In genomic region chr15:27925004-27925635, GRCm38 (mm10) we compare ENCODE assay signal across 9 mouse cellular contexts.
DNase-seq lines count a peak whose midpoint lies in the region; ATAC-seq and TF ChIP-seq lines count a peak whose summit lies in the region.
"Had no signal": no experiment of that assay in that cellular context is flagged by ENCODE, and none has a peak within 500 bp of the region (broad histone marks: within the 10 kb centered on the region; RNA-seq: fewer than 3 reads in every experiment).

No protein-coding gene starts in this region.

- H3K27me3 ChIP-seq in embryonic facial prominence, embryonic 12.5 days = no peaks in the 10 kb centered on the region
- no peaks in the 10 kb centered on the region for H3K27me3 ChIP-seq in embryonic facial prominence, embryonic 10.5 days (replicated peaks; ENCODE audit: low read depth, poor library complexity, severe bottlenecking)
- H3K27me3 ChIP-seq in kidney, embryonic 16.5 days (ENCODE audit: insufficient read depth, low read length) = no peaks in the 10 kb centered on the region
- no peaks in the 10 kb centered on the region for H3K27me3 ChIP-seq in forebrain, embryonic 15.5 days
- H3K27me3 ChIP-seq in midbrain, embryonic 16.5 days (ENCODE audit: control insufficient read depth, insufficient read depth, low read depth, low read length) = no peaks in the 10 kb centered on the region
- H3K27me3 ChIP-seq in intestine, postnatal 0 days (replicated peaks; ENCODE audit: control insufficient read depth, insufficient read depth, low read length) = no peaks in the 10 kb centered on the region
- H3K27me3 ChIP-seq: limb, embryonic 12.5 days had no signal

- H3K4me1 ChIP-seq in embryonic facial prominence, embryonic 12.5 days = peaks cover 66% of the 10 kb centered on the region
- H3K4me1 ChIP-seq in embryonic facial prominence, embryonic 10.5 days = peaks cover 76% of the 10 kb centered on the region
- peaks cover 57% of the 10 kb centered on the region for H3K4me1 ChIP-seq in kidney, embryonic 16.5 days (ENCODE audit: insufficient read depth, low read length)
- peaks cover 47% of the 10 kb centered on the region for H3K4me1 ChIP-seq in forebrain, embryonic 15.5 days
- peaks cover 42% of the 10 kb centered on the region for H3K4me1 ChIP-seq in midbrain, embryonic 16.5 days (ENCODE audit: control insufficient read depth, insufficient read depth, low read length)
- H3K4me1 ChIP-seq in intestine, postnatal 0 days (replicated peaks; ENCODE audit: control insufficient read depth, insufficient read depth, low read length) = peaks cover 10% of the 10 kb centered on the region; the same call in 1 of the 2 replicates

- no peak for DNase-seq in embryonic facial prominence, embryonic 10.5 days (ENCODE audit: low spot score)
- DNase-seq in kidney, adult 11 months = no peak
- no peak for DNase-seq in yolk sac, embryonic 10.5 days (ENCODE audit: low spot score)

- H3K4me3 ChIP-seq in embryonic facial prominence, embryonic 12.5 days = no peak overlapping the region
- no peak overlapping the region for H3K4me3 ChIP-seq in embryonic facial prominence, embryonic 10.5 days
- no peak overlapping the region for H3K4me3 ChIP-seq in kidney, embryonic 16.5 days (ENCODE audit: low read length)
- no peak overlapping the region for H3K4me3 ChIP-seq in forebrain, embryonic 15.5 days
- no peak overlapping the region for H3K4me3 ChIP-seq in midbrain, embryonic 16.5 days (ENCODE audit: low read depth, low read length)
- H3K4me3 ChIP-seq in intestine, postnatal 0 days (ENCODE audit: low read depth, low read length) = no peak overlapping the region
- H3K4me3 ChIP-seq: limb, embryonic 12.5 days had no signal

- no peak overlapping the region for H3K9ac ChIP-seq in embryonic facial prominence, embryonic 12.5 days
- H3K9ac ChIP-seq in kidney, embryonic 16.5 days (replicated peaks; ENCODE audit: low read length) = no peak overlapping the region
- 0 out of 2 replicates have a peak overlapping the region, but pooled peaks have one; percentile 9 for H3K9ac ChIP-seq in forebrain, embryonic 15.5 days (replicated peaks)
- H3K9ac ChIP-seq in midbrain, embryonic 16.5 days (ENCODE audit: low read depth, low read length) = peak overlapping the region; percentile 25; the same call in 1 of the 2 replicates
- no peak overlapping the region for H3K9ac ChIP-seq in intestine, postnatal 0 days (ENCODE audit: low read depth, low read length)
- H3K9ac ChIP-seq: limb, embryonic 12.5 days had no signal

- ATAC-seq in embryonic facial prominence, embryonic 12.5 days (ENCODE audit: insufficient number of reproducible peaks, insufficient read depth, low FRiP score, low TSS enrichment) = no peak
- ATAC-seq in kidney, embryonic 16.5 days (ENCODE audit: low FRiP score, low TSS enrichment) = no peak
- ATAC-seq in forebrain, embryonic 15.5 days (replicated peaks) = no peak
- ATAC-seq in midbrain, embryonic 16.5 days = no peak
- no peak for ATAC-seq in intestine, postnatal 0 days

- H3K4me2 ChIP-seq in embryonic facial prominence, embryonic 12.5 days (replicated peaks) = no peak overlapping the region
- no peak overlapping the region for H3K4me2 ChIP-seq in kidney, embryonic 16.5 days (replicated peaks; ENCODE audit: low read depth, low read length)
- no peak overlapping the region; the same call in 1 of the 2 replicates for H3K4me2 ChIP-seq in forebrain, embryonic 15.5 days (replicated peaks)
- H3K4me2 ChIP-seq in midbrain, embryonic 16.5 days (ENCODE audit: low read length) = peak overlapping the region; percentile 16
- no peak overlapping the region for H3K4me2 ChIP-seq in intestine, postnatal 0 days (replicated peaks; ENCODE audit: low read depth)

- TF ChIP-seq CTCF in intestine, postnatal 0 days (IDR thresholded peaks at IDR 0.05; ENCODE audit: low read depth) = no peak

- WGBS in embryonic facial prominence, embryonic 12.5 days = 26% methylated on average over 15 of the region's 15 CpGs
- 38% methylated on average over 15 of the region's 15 CpGs for WGBS in embryonic facial prominence, embryonic 10.5 days
- WGBS in kidney, embryonic 16.5 days = 29% methylated on average over 15 of the region's 15 CpGs
- WGBS in forebrain, embryonic 15.5 days = 36% methylated on average over 15 of the region's 15 CpGs
- 21% methylated on average over 15 of the region's 15 CpGs for WGBS in midbrain, embryonic 16.5 days
- WGBS in intestine, postnatal 0 days = 56% methylated on average over 15 of the region's 15 CpGs

- no peaks in the 10 kb centered on the region for H3K9me3 ChIP-seq in embryonic facial prominence, embryonic 12.5 days
- H3K9me3 ChIP-seq in embryonic facial prominence, embryonic 10.5 days = no peaks in the 10 kb centered on the region
- H3K9me3 ChIP-seq in kidney, embryonic 16.5 days (ENCODE audit: low read length) = no peaks in the 10 kb centered on the region
- H3K9me3 ChIP-seq in forebrain, embryonic 15.5 days = no peaks in the 10 kb centered on the region
- no peaks in the 10 kb centered on the region for H3K9me3 ChIP-seq in midbrain, embryonic 16.5 days (replicated peaks; ENCODE audit: control insufficient read depth, low read length, poor library complexity, severe bottlenecking)
- H3K9me3 ChIP-seq in intestine, postnatal 0 days (ENCODE audit: control insufficient read depth) = no peaks in the 10 kb centered on the region
- H3K9me3 ChIP-seq: limb, embryonic 12.5 days had no signal

- H3K27ac ChIP-seq in embryonic facial prominence, embryonic 12.5 days = 0 out of 2 replicates have a peak overlapping the region, but pooled peaks have one; percentile 7
- no peak overlapping the region for H3K27ac ChIP-seq in embryonic facial prominence, embryonic 10.5 days (replicated peaks)
- 0 out of 2 replicates have a peak overlapping the region, but pooled peaks have one; percentile 19 for H3K27ac ChIP-seq in kidney, embryonic 16.5 days (ENCODE audit: low read length)
- H3K27ac ChIP-seq in forebrain, embryonic 15.5 days (replicated peaks) = peak overlapping the region; percentile 62
- peak overlapping the region; percentile 57 for H3K27ac ChIP-seq in midbrain, embryonic 16.5 days (ENCODE audit: low read length)
- H3K27ac ChIP-seq in intestine, postnatal 0 days (ENCODE audit: low read depth, low read length) = no peak overlapping the region
- H3K27ac ChIP-seq: limb, embryonic 12.5 days had no signal

- no peaks in the 10 kb centered on the region for H3K36me3 ChIP-seq in embryonic facial prominence, embryonic 12.5 days
- H3K36me3 ChIP-seq in embryonic facial prominence, embryonic 10.5 days (replicated peaks) = no peaks in the 10 kb centered on the region
- H3K36me3 ChIP-seq in kidney, embryonic 16.5 days (ENCODE audit: insufficient read depth, low read length) = no peaks in the 10 kb centered on the region
- no peaks in the 10 kb centered on the region for H3K36me3 ChIP-seq in forebrain, embryonic 15.5 days
- no peaks in the 10 kb centered on the region for H3K36me3 ChIP-seq in midbrain, embryonic 16.5 days (ENCODE audit: control insufficient read depth, insufficient read depth, low read length)
- H3K36me3 ChIP-seq in intestine, postnatal 0 days (ENCODE audit: control insufficient read depth, insufficient read depth) = no peaks in the 10 kb centered on the region
- H3K36me3 ChIP-seq: limb, embryonic 12.5 days had no signal

Comparison
In these comparisons a context has a peak if more than half of its experiments do, and no peak if none do; other contexts are left out.
1. H3K27ac ChIP-seq: peak in embryonic facial prominence, embryonic 12.5 days (single experiment), kidney, embryonic 16.5 days (single experiment), forebrain, embryonic 15.5 days (single experiment) and midbrain, embryonic 16.5 days (single experiment); none in embryonic facial prominence, embryonic 10.5 days (single experiment) and intestine, postnatal 0 days (single experiment).
2. H3K9ac ChIP-seq: peak in forebrain, embryonic 15.5 days (single experiment) and midbrain, embryonic 16.5 days (single experiment); none in embryonic facial prominence, embryonic 12.5 days (single experiment), kidney, embryonic 16.5 days (single experiment) and intestine, postnatal 0 days (single experiment).